Mouse (Mus musculus) lung, postnatal 0 days (tissue): ENCODE data around the gene Ppp1r1b.

Experiments used
- CTCF ChIP-seq: IDR thresholded peaks from 2 replicates; pipeline ENCODE4 v1.5.1; 2016; ENCODE audit warnings: antibody characterized with exemption, mild to moderate bottlenecking
- EP300 ChIP-seq: IDR thresholded peaks from 2 replicates; pipeline ENCODE4 v1.6.1; 2016; ENCODE audit warnings: antibody characterized with exemption, mild to moderate bottlenecking, control low read depth

GRCm38 (mm10) chr11:98400161-98400726, 52.0 kb downstream of the Ppp1r1b start, which contains the start of gene Pgap3:
- TF ChIP-seq CTCF: no peak
- TF ChIP-seq EP300: no peak
